Mouse (Mus musculus): ENCODE measurements around the gene Saxo1.

Gene Saxo1

DNA sequence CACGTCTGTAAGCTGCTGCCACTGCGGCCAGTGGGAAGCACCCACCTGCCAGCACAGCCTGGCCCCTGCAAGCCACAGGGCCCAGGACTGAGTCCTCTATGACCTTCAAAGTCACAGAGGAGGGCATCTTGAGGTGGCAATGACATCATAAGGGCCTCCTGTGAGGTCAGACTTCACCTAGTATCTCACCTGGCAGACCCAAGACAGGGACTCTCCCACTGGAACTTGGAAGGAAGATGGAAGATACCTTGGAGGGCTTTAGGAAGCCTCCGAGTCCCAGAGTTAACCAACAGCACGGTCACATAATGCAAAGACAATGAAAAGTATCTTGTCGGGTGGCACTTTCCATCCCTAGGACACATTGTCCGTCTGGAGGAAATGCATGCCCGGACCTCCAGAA, at the start of gene Saxo1:
Gene Saxo1, minus strand, starts transcription at position 101 of the 400 bp plus-strand sequence.
- in situ Hi-C loops (cut with MboI, MseI), result no loop called here

DNA sequence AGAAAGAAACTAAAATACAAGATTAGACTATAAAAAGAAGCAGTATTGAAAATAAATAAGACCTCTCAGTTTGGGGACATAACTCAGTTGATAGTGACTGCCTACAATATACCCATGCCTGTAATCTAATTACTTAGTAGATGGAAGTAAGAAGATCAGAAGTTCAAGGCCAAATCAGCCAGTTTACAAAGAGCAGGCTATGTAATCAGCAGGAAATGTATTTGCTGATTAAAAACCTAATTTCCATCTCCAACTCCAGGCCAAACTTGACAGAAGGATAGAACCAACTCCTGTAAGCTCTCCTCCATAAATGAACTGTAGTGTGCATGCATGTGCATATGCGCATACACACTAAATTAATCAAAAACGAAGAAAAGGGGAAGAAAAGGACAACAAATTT, 33.2 kb upstream of the Saxo1 start:
- in situ Hi-C loops (cut with MboI, MseI), result no loop called here

GRCm38 (mm10) chr4:86588236-86588635, 30.1 kb upstream of the Saxo1 start:
- in situ Hi-C loops (cut with MboI, MseI), result no loop called here

GRCm38 (mm10) chr4:86580591-86580990, 22.5 kb upstream of the Saxo1 start:
- in situ Hi-C loops (cut with MboI, MseI), result no loop called here

- in situ Hi-C loops (cut with MboI, MseI), result no loop called here
Observed at GRCm38 (mm10) chr4:86580056-86580455, 21.9 kb upstream of the Saxo1 start.

DNA sequence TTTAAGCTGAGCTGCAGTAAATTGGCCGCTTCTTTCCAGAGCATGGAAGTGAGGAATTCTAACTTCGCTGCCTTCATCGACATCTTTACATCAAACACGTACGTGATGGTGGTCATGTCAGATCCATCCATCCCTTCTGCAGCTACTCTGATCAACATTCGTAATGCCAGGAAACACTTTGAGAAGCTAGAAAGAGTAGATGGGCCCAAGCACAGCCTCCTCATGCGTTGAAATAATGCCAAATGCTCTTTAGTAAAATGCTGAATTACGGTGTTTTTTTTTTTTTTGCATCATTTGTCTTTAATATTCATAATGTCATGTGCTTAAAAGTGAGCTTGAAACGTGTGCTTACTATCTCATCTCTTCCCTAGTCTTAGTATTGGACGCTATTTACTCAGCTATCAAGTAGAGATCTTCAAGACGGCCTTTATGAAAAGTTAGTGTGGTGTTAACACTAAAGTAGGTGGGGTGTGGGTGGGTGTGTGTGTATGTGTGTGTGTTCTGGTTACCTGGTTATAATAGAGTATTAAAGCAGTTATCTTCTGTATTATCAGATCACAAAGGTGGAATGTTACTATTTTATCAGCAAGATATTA, 18.6 kb upstream of the Saxo1 start:
- in situ Hi-C loops (cut with MboI, MseI), result loop anchor here (5.0 to 10.0 kb wide), 2 partner anchors 36 to 268 kb away; partner anchors contain the start of gene Haus6 (in 1 of the 2)

DNA sequence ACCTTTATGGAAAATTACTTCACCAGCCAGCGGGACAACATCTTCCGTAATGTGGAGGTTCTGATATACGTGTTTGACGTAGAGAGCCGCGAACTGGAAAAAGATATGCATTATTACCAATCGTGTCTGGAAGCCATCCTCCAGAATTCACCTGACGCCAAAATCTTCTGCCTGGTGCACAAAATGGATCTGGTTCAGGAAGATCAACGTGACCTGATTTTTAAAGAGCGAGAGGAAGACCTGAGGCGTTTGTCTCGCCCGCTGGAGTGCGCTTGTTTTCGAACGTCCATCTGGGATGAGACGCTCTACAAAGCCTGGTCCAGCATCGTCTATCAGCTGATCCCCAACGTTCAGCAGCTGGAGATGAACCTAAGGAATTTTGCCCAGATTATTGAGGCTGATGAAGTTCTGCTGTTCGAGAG, 18.0 kb upstream of the Saxo1 start:
- in situ Hi-C loops (cut with MboI, MseI), result loop anchor here (5.0 to 10.0 kb wide), 2 partner anchors 36 to 269 kb away; partner anchors contain the start of gene Haus6 (in 1 of the 2)

GRCm38 (mm10) chr4:86575283-86575983, 17.3 kb upstream of the Saxo1 start, which contains the start of gene Rraga:
Gene Rraga (plus strand): TSS chr4:86575668.
- in situ Hi-C loops (cut with MboI, MseI), result loop anchor here (5.0 to 10.0 kb wide), 2 partner anchors 37 to 269 kb away; partner anchors contain the start of gene Haus6 (in 1 of the 2)

GRCm38 (mm10) chr4:86574939-86575282, 16.8 kb upstream of the Saxo1 start:
- in situ Hi-C loops (cut with MboI, MseI), result loop anchor here (5.0 to 10.0 kb wide), 3 partner anchors 37 to 270 kb away; partner anchors contain the start of gene Haus6 (in 1 of the 2)

DNA sequence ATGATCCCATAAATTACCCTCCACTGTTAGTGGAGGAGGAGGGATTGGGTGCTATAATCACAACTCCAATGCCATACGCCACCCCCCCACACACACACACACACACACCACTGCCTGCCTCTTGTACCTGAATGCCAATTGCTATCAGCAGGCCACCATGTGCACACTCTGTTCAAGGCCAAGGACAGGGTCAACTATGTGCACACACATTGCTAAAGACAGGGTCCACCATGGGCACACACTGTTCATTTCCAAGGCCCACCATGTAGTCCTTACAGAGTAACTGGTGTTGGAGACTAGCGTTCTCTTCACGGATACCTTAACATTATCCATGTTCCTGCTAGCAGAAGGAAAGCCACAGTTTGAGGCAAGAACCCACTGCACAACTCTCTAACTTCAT, 2.9 kb upstream of the Saxo1 start:
- in situ Hi-C loops (cut with MboI, MseI), result no loop called here

GRCm38 (mm10) chr4:86559006-86559405, 878 bp upstream of the Saxo1 start:
- in situ Hi-C loops (cut with MboI, MseI), result no loop called here

DNA sequence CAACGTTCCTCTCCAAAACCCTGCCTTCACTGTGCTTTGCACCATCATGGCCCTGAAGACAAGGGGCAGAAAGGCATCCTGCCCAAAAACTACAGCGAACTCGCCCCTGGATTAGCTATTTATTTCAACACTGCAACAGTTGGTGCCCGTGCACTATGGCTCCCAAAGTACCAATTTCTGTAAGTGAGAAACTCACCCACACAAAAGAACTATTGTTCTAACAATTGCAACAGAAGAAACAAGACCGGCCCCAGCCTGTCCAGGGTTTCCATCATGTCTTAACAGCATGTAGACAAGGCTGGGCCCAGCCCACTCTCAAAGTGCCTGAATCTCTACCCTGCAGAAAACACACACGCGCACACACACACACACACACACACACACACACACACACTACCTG, 757 bp downstream of the Saxo1 start:
- in situ Hi-C loops (cut with MboI, MseI), result no loop called here

- in situ Hi-C loops (cut with MboI, MseI), result no loop called here
Observed at GRCm38 (mm10) chr4:86555035-86555707, 3.0 kb downstream of the Saxo1 start.

- in situ Hi-C loops (cut with MboI, MseI), result no loop called here
Observed at GRCm38 (mm10) chr4:86548332-86548731, 9.8 kb downstream of the Saxo1 start.

DNA sequence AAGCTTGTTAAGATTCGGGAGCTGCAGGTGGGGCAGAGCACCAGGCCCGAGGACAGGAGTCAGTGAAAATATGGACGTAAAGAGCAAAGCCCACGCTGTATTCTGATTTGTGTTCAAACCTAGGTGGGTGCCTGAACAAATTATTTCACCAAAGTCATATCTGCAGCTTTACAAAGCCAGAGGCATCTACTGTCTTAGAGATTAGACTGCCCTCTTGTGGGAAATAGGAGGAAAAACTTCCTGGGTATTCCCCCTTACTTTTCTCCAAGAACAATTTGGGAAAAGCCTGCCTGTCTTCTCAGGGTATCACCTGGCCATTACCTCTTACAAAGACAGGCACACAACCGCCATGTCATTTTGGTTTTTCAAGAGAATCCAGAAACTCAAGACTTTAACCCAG, 12.5 kb downstream of the Saxo1 start:
- in situ Hi-C loops (cut with MboI, MseI), result no loop called here

GRCm38 (mm10) chr4:86543999-86544398, 14.1 kb downstream of the Saxo1 start:
- in situ Hi-C loops (cut with MboI, MseI), result no loop called here

DNA sequence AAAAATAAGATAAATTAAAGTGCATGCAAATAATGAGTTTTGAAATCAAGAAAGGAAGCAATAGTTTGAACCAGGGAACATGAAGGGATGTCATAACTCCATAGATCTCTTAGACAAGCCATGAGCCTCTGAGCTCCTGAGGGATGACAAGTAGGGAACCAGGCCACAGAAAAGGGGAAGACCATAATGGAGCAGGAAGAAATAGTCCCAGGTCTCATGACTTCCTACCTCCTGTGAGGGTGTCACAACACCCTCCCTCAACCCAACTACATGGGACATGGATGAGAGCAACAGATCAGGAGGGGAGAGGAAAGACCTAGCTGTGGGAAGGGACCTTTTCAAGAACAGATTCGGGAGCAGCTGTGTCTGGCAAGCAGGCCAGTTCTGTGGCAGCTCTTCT, 16.6 kb downstream of the Saxo1 start:
- in situ Hi-C loops (cut with MboI, MseI), result no loop called here

DNA sequence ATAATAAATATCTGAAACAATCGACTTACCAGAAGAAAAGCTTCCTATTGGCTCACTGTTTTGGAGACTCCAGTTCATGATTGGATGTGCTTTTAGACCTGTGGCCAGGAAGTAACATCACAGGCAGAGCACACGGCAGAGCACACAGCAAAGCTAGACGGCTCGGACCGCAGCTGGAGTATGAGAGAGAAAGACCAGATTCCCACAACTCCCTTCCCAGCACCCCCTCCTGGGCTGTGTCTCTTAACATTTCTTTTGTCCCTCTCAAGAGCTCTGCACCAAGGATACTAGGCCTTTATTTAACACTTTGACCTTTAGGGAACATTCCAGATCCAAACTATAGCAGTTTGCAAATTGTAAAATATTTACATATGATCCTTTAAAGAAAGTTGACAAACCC, 19.2 kb downstream of the Saxo1 start:
- in situ Hi-C loops (cut with MboI, MseI), result no loop called here

DNA sequence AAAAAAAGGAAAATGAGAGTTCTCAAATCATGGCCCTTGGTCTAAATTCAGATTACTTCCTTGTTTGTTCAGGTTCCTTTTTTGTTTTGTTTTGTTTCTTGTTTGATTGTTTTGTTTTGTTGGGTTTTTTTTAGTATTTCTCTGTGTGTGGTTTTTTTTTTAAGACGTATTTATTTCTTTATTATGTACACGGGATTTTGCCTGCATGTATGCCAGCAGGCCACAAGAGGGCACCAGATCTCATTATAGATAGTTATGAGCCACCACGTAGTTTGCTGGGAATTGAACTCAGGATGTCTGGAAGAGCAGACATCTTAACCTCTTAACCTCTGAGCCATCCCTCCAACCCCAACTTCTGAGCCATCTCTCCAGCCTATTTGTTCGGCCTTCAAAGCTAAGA, 20.2 kb downstream of the Saxo1 start:
- in situ Hi-C loops (cut with MboI, MseI), result no loop called here

DNA sequence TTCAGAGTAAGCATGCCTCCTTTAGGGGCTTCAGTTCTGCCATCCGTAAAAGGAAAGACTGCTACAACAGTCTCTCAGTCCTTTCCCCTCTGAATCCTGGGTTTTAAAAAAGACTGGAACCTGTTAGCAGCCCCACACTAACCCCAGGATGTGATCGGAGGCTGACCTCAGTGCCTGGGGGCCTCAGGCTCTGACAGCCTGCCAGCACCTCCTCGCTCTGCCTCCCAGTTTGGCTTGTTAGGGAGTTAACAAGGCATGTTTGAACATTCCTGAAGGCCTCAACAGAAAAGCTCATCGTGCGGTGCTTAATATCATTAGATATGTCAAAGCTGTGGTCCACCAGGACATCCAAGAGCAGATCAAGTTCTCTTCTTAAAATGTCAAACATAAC, 24.0 kb downstream of the Saxo1 start:
- in situ Hi-C loops (cut with MboI, MseI), result no loop called here

GRCm38 (mm10) chr4:86533406-86534090, 24.6 kb downstream of the Saxo1 start:
- in situ Hi-C loops (cut with MboI, MseI), result no loop called here

DNA sequence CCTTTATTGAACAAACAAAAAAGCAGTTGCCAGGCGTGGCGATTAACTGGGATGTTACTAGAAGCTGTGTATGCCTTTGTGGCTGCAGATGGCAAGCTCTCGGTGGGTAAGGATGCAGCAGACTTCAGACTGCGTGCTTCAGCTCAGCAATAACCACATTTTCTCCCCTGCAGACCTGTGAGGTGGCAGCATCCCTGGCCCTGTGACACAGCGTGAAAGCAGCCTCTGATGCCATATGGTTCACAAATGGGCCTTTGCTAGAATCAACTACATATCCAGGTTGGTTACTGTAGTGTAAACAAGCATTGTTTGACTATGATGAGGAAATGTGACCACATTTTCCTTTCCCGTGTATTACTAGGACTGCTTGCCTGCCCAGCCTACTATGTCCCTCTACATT, 29.0 kb downstream of the Saxo1 start:
- in situ Hi-C loops (cut with MboI, MseI), result no loop called here
